Mouse (Mus musculus) myocyte (in vitro differentiated cells): ENCODE data around the gene Ubr3. TPM values are rescaled to one million over a fixed set of nuclear protein-coding genes. Genes with fewer than 3 reads are reported as not detected.

Experiments
- H3K27me3 ChIP-seq: one replicate; pipeline ENCODE4 v1.6.1; 2011; ENCODE audit not compliant: control insufficient read depth, insufficient read depth, insufficient read length
- H3K36me3 ChIP-seq: one replicate; pipeline ENCODE4 v1.6.1; 2011; ENCODE audit not compliant: control insufficient read depth, insufficient read depth
- H3K4me2 ChIP-seq: one replicate; pipeline ENCODE4 v1.6.1; 2011; ENCODE audit warnings: low read depth, control low read depth
- H3K4me3 ChIP-seq: one replicate; pipeline ENCODE4 v1.5.1; 2011; ENCODE audit warnings: mild to moderate bottlenecking, control low read depth, moderate library complexity
- H3K79me2 ChIP-seq: one replicate; pipeline ENCODE4 v1.6.1; 2011; ENCODE audit not compliant: control insufficient read depth, insufficient read depth
- H3ac ChIP-seq: one replicate; pipeline ENCODE4 v1.6.1; 2011; ENCODE audit not compliant: control insufficient read depth, insufficient read length
- CEBPB ChIP-seq: IDR thresholded peaks from 2 replicates; pipeline ENCODE4 v1.6.1; 2011; ENCODE audit warnings: mild to moderate bottlenecking, moderate library complexity; ENCODE audit not compliant: poor library complexity, insufficient read depth, severe bottlenecking
- E2F4 ChIP-seq: IDR thresholded peaks from one replicate; pipeline ENCODE4 v1.6.1; 2011; ENCODE audit warnings: mild to moderate bottlenecking, control low read depth, moderate library complexity; ENCODE audit not compliant: insufficient read depth
- MAX ChIP-seq: IDR thresholded peaks from one replicate; pipeline ENCODE4 v1.6.1; 2011; ENCODE audit warnings: low read depth, mild to moderate bottlenecking, control low read depth
- MYOD1 ChIP-seq, 3 experiments: IDR thresholded peaks; one replicate each; pipeline ENCODE4 v1.6.1; 2011; ENCODE audit warnings: control low read depth in 2 of 3, low read depth in 2 of 3, mild to moderate bottlenecking in 2 of 3, moderate library complexity in 1 of 3; ENCODE audit not compliant: insufficient read length in 2 of 3, control insufficient read depth in 1 of 3
- MYOG ChIP-seq, 3 experiments: IDR thresholded peaks; one replicate each; pipeline ENCODE4 v1.6.1; 2011; ENCODE audit warnings: control low read depth in 2 of 3, low read depth in 2 of 3, mild to moderate bottlenecking in 2 of 3; ENCODE audit not compliant: insufficient read length in 2 of 3, control insufficient read depth in 1 of 3, insufficient read depth in 1 of 3
- POLR2A ChIP-seq: IDR thresholded peaks from one replicate; pipeline ENCODE4 v1.6.1; 2011; ENCODE audit warnings: low read depth, mild to moderate bottlenecking, control low read depth, moderate library complexity; ENCODE audit not compliant: insufficient read length
- POLR2AphosphoS2 ChIP-seq: IDR thresholded peaks from one replicate; pipeline ENCODE4 v1.6.1; 2011; ENCODE audit warnings: low read depth, control low read depth; ENCODE audit not compliant: insufficient read length
- REST ChIP-seq: IDR thresholded peaks from one replicate; pipeline ENCODE4 v1.6.1; 2011; ENCODE audit warnings: mild to moderate bottlenecking, control low read depth, moderate library complexity; ENCODE audit not compliant: insufficient read depth, insufficient read length
- SRF ChIP-seq: IDR thresholded peaks from one replicate; pipeline ENCODE4 v1.6.1; 2011; ENCODE audit warnings: low read depth; ENCODE audit not compliant: control insufficient read depth, insufficient read length
- TCF12 ChIP-seq: IDR thresholded peaks from one replicate; pipeline ENCODE4 v1.6.1; 2011; ENCODE audit warnings: mild to moderate bottlenecking, control low read depth; ENCODE audit not compliant: poor library complexity, insufficient read depth, severe bottlenecking
- TCF3 ChIP-seq: IDR thresholded peaks from one replicate; pipeline ENCODE4 v1.6.1; 2011; ENCODE audit warnings: low read depth, control low read depth; ENCODE audit not compliant: insufficient read length
- USF1 ChIP-seq: IDR thresholded peaks from one replicate; pipeline ENCODE4 v1.6.1; 2011; ENCODE audit warnings: low read depth, mild to moderate bottlenecking, control low read depth, moderate library complexity
- polyA plus RNA-seq: library from polyadenylated mRNA; unstranded; fragments of >200 nt; fragmentation: generic; extraction: Trizol; gene quantifications from one replicate; pipeline ENCODE4 v1.2.1, GENCODE M21; 2012; ENCODE audit warnings: missing spikeins

Ubr3 gene
- polyA plus RNA-seq, 1 experiment = 12.4 TPM

GRCm38 (mm10) chr2:69860972-69861452 lies 36.0 kb upstream of the Ubr3 start:
- peak overlapping the region; percentile 95 for H3K4me2 ChIP-seq
- peak overlapping the region; percentile 49 for H3ac ChIP-seq
- H3K27me3 ChIP-seq = no peaks in the 10 kb centered on the region
- TF ChIP-seq POLR2A = no peak
- no peak for TF ChIP-seq TCF12
- TF ChIP-seq POLR2AphosphoS2 = no peak
- TF ChIP-seq CEBPB = no peak
- TF ChIP-seq USF1 = no peak
- no peak for TF ChIP-seq SRF
- no peak for TF ChIP-seq REST
- peak overlapping the region; percentile 89 for H3K4me3 ChIP-seq
- peaks cover 45% of the 10 kb centered on the region for H3K79me2 ChIP-seq
- peaks cover 9% of the 10 kb centered on the region for H3K36me3 ChIP-seq

- TF ChIP-seq TCF3 = no peak
- no peak for TF ChIP-seq REST
- TF ChIP-seq SRF = no peak
- TF ChIP-seq E2F4 = no peak
- peak in 1 of 3 experiments; percentile 39 for TF ChIP-seq MYOG (IDR thresholded peaks at IDR 0.05; ENCODE audit: control insufficient read depth in 1 of 3, insufficient read depth in 1 of 3, insufficient read length in 2 of 3, low read depth in 2 of 3)
- TF ChIP-seq TCF12 = no peak
- no peak for TF ChIP-seq MAX
- no peak for TF ChIP-seq USF1
- peak; percentile 74 for TF ChIP-seq POLR2A
- TF ChIP-seq MYOD1 (IDR thresholded peaks at IDR 0.05; ENCODE audit: control insufficient read depth in 1 of 3, insufficient read length in 2 of 3, low read depth in 2 of 3) = peak in 2 of 3 experiments; percentile 5 to 10
- peak; percentile 88 for TF ChIP-seq POLR2AphosphoS2
- Histone ChIP-seq H3K4me3 (peak within 1 kb of the TSS; percentile 89), H3K4me2 (peak within 1 kb of the TSS; percentile 95), H3K79me2 (peaks cover 50% of the 10 kb centered on the region), H3K36me3 (peaks cover 15% of the 10 kb centered on the region), H3K27me3 (no peaks in the 10 kb centered on the region), H3ac (peak within 1 kb of the TSS; percentile 49)
Observed at GRCm38 (mm10) chr2:69861485-69862091, 35.5 kb upstream of the Ubr3 start, which contains the start of gene Ssb. Gene Ssb (plus strand): TSS chr2:69861562.

DNA sequence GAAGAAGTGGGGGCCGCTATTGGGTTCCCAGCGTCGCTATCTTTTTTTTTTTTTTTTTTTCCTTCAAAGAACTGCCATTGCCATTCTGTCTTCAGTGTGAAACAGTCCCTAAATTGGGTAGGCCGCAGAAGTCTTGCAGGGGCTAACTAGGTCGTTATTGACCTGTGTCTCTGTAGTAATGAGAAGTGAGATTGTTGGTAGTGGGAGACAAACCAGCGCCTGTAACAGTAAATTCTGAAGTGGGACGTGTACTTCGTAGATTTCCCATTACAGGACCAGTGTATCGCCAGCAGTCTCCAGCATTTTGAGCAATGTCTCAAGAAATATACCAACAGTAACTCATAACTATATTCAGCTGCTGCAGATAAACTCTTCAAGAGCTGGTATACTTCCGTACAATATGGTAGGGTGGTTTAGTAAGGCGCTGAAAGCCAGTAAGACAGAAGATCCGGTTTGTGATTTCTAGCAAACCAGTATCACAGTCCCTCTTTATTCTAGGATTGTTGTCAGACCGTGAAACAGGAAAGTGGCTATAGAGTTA lies 34.9 kb upstream of the Ubr3 start:
- H3K4me2 ChIP-seq = peak overlapping the region; percentile 94
- H3K27me3 ChIP-seq = no peaks in the 10 kb centered on the region
- peak overlapping the region; percentile 49 for H3ac ChIP-seq
- H3K4me3 ChIP-seq = peak overlapping the region; percentile 89
- TF ChIP-seq TCF12 (no peak), MYOD1 (IDR thresholded peaks at IDR 0.05; ENCODE audit: control insufficient read depth in 1 of 3, insufficient read length in 2 of 3, low read depth in 2 of 3) (no peak), SRF (no peak), POLR2A (no peak), MAX (no peak), CEBPB (no peak), POLR2AphosphoS2 (no peak), TCF3 (no peak), REST (no peak), USF1 (no peak), E2F4 (no peak), MYOG (IDR thresholded peaks at IDR 0.05; ENCODE audit: control insufficient read depth in 1 of 3, insufficient read depth in 1 of 3, insufficient read length in 2 of 3, low read depth in 2 of 3) (no peak)
- peaks cover 50% of the 10 kb centered on the region for H3K79me2 ChIP-seq
- peaks cover 21% of the 10 kb centered on the region for H3K36me3 ChIP-seq

GRCm38 (mm10) chr2:69883990-69884391 lies 13.1 kb upstream of the Ubr3 start:
- Histone ChIP-seq H3K36me3 (peaks cover 3% of the 10 kb centered on the region), H3ac (no peak overlapping the region), H3K27me3 (no peaks in the 10 kb centered on the region), H3K4me2 (peak overlapping the region; percentile 93), H3K79me2 (no peaks in the 10 kb centered on the region), H3K4me3 (peak overlapping the region; percentile 91)
- TF ChIP-seq POLR2A (no peak), REST (no peak), E2F4 (no peak), USF1 (no peak), MYOG (IDR thresholded peaks at IDR 0.05; ENCODE audit: control insufficient read depth in 1 of 3, insufficient read depth in 1 of 3, insufficient read length in 2 of 3, low read depth in 2 of 3) (no peak), SRF (no peak), MAX (no peak), POLR2AphosphoS2 (no peak)

DNA sequence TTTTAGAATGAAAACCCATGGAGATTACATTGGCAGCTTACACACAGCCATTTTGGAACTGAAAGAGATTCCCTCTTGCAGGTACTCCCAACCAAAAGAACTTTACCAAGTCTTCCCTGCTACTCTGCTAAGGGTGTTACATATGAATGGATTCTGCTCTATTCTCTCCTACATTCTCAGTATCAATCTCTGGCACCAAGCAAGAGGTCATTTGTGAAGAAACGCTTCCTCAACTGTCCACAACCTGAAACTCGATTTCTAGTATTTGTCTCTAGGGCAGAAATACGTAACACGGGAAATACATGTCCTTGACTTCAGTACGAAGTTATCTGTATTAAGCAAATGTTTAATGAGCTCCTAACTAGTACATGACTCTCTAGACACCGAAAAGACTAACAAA lies 12.5 kb upstream of the Ubr3 start:
- no peak for TF ChIP-seq REST
- no peak for TF ChIP-seq E2F4
- no peak for TF ChIP-seq TCF3
- no peak for TF ChIP-seq MYOD1 (IDR thresholded peaks at IDR 0.05; ENCODE audit: control insufficient read depth in 1 of 3, insufficient read length in 2 of 3, low read depth in 2 of 3)
- no peak for TF ChIP-seq TCF12
- TF ChIP-seq POLR2AphosphoS2 = no peak
- TF ChIP-seq MAX = no peak
- no peak for TF ChIP-seq CEBPB
- TF ChIP-seq USF1 = no peak
- H3K36me3 ChIP-seq = peaks cover 2% of the 10 kb centered on the region
- H3K27me3 ChIP-seq = no peaks in the 10 kb centered on the region
- peak overlapping the region; percentile 5 for H3ac ChIP-seq
- peak overlapping the region; percentile 93 for H3K4me2 ChIP-seq
- H3K4me3 ChIP-seq = peak overlapping the region; percentile 91
- H3K79me2 ChIP-seq = no peaks in the 10 kb centered on the region
